Mouse (Mus musculus): ENCODE results near the gene Tmem233. TPM values are rescaled to one million over a fixed set of nuclear protein-coding genes. Genes with fewer than 3 reads are reported as not detected.

The Tmem233 gene
- not detected in 2 replicates for polyA plus RNA-seq (2014; fragmentation: Nextera tagmentation; extraction: Ambion mirVana)

DNA sequence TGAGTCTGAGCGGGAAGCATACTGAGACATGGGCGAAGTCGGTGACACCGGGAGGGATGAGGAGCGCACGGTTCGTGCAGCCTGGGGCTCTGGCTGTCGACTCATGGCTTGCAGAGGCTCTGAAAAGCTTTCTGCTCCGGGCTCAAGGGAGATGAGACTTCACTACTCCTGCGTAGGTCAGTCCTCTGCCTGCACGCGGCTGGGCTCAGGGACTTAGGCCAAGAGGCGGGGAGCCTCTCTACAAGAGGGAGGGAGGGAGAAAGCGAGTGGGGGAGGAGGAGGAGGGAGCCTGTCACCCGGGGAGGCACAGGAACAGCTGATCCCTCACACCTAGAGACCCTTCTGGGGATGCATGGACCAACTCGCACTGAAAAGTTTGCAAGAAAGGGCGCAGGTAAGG lies at the start of gene Tmem233:
TSS of gene Tmem233 (minus strand) at position 164 of the 400 bp plus-strand sequence.
- Histone ChIP-seq H3K36me3 (ENCODE audit: control insufficient read depth, insufficient read depth, low read length) (no peaks in the 10 kb centered on the region), H3K4me1 (ENCODE audit: control insufficient read depth, insufficient read depth, low read length) (no peaks in the 10 kb centered on the region), H3K27ac (ENCODE audit: low read depth, low read length) (no peak within 1 kb of the TSS), H3K4me3 (ENCODE audit: low read depth, low read length) (no peak within 1 kb of the TSS), H3K9ac (ENCODE audit: low read depth, low read length) (no peak within 1 kb of the TSS), H3K27me3 (ENCODE audit: control insufficient read depth, insufficient read depth, low read length) (peaks cover 20% of the 10 kb centered on the region), H3K9me3 (replicated peaks; ENCODE audit: control insufficient read depth, low read length) (no peaks in the 10 kb centered on the region), H3K4me2 (no peak within 1 kb of the TSS)
- WGBS (ENCODE audit: insufficient replicate concordance) = 6% methylated on average over 17 of the region's 17 CpGs
- ATAC-seq (replicated peaks; ENCODE audit: insufficient number of reproducible peaks, low FRiP score, low TSS enrichment) = no peak

DNA sequence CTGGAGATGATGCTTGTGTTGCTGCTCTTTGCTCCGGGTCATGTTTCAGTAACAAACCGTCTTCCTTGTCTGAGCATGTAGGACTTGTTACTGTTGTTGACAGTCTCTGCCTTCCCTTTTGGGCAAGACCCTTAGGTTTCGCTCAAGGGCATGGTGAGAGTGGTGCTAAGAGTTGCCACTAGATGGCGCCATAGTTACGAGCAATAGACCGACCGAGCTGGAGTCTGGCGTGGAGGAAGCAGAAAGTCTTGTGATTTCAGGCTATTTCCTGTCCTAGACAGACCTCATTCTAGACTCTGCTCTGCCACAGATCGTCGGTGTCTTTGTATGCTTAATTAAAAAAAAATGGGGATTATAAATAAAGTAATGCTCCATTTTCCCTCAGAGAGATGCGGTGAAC lies 40.3 kb upstream of the Tmem233 start:
- Histone ChIP-seq H3K27me3 (ENCODE audit: control insufficient read depth, insufficient read depth, low read length) (no peaks in the 10 kb centered on the region), H3K9ac (ENCODE audit: low read depth, low read length) (no peak overlapping the region), H3K36me3 (ENCODE audit: control insufficient read depth, insufficient read depth, low read length) (no peaks in the 10 kb centered on the region), H3K4me2 (no peak overlapping the region), H3K4me1 (ENCODE audit: control insufficient read depth, insufficient read depth, low read length) (no peaks in the 10 kb centered on the region), H3K4me3 (ENCODE audit: low read depth, low read length) (no peak overlapping the region), H3K27ac (ENCODE audit: low read depth, low read length) (no peak overlapping the region), H3K9me3 (replicated peaks; ENCODE audit: control insufficient read depth, low read length) (no peaks in the 10 kb centered on the region)
- no peak for ATAC-seq (replicated peaks; ENCODE audit: insufficient number of reproducible peaks, low FRiP score, low TSS enrichment)
- 11% methylated on average over 11 of the region's 11 CpGs for WGBS (ENCODE audit: insufficient replicate concordance)

DNA sequence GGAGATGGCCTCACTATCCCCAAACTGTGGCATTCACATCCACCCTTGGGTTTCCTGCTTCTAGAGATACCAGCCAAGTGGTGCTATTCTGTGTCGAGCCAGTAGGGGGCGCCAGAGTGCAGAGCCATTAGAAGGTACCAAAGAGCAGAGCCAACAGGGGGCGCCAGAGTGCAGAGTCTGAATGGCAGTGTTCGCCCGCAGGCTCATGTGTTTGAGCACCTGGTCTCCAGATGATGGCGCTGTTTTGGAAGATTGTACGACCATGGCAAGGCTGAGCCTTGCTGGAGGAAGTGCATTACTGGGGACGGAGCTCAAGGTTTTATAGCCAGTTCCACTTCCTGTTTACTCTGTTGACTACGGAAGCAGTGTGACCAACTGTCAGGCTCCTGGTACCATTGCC lies 33.5 kb upstream of the Tmem233 start:
- H3K4me3 ChIP-seq (ENCODE audit: low read depth, low read length) = no peak overlapping the region
- WGBS (ENCODE audit: insufficient replicate concordance) = 46% methylated on average over 9 of the region's 9 CpGs
- H3K27ac ChIP-seq (ENCODE audit: low read depth, low read length) = no peak overlapping the region
- ATAC-seq (replicated peaks; ENCODE audit: insufficient number of reproducible peaks, low FRiP score, low TSS enrichment) = no peak
- no peak overlapping the region for H3K4me2 ChIP-seq
- no peak overlapping the region for H3K9ac ChIP-seq (ENCODE audit: low read depth, low read length)
- H3K27me3 ChIP-seq (ENCODE audit: control insufficient read depth, insufficient read depth, low read length) = no peaks in the 10 kb centered on the region
- no peaks in the 10 kb centered on the region for H3K4me1 ChIP-seq (ENCODE audit: control insufficient read depth, insufficient read depth, low read length)
- H3K36me3 ChIP-seq (ENCODE audit: control insufficient read depth, insufficient read depth, low read length) = no peaks in the 10 kb centered on the region
- H3K9me3 ChIP-seq (replicated peaks; ENCODE audit: control insufficient read depth, low read length) = no peaks in the 10 kb centered on the region

DNA sequence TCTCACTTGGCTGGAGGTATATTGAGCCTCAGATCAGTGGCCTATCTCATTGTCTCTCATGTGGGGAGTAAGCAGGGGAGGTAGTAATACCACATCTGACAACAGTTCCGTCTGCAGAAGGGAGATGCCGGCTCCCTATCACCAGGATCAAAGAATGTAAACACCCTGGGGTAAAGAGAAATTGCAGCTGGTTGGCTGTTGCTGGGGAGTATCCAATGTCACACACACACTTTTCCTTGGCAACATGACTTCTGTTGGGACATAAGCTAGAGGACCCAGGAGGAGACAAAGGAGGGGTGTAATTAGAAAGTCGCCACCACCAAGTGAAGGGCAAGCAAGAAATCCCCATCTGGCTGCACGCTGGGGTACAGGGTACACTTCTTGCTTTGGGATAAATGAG lies 33.1 kb upstream of the Tmem233 start:
- no peaks in the 10 kb centered on the region for H3K27me3 ChIP-seq (ENCODE audit: control insufficient read depth, insufficient read depth, low read length)
- no peaks in the 10 kb centered on the region for H3K9me3 ChIP-seq (replicated peaks; ENCODE audit: control insufficient read depth, low read length)
- WGBS (ENCODE audit: insufficient replicate concordance) = 43% methylated on average over 4 of the region's 4 CpGs
- no peak overlapping the region for H3K4me3 ChIP-seq (ENCODE audit: low read depth, low read length)
- no peaks in the 10 kb centered on the region for H3K4me1 ChIP-seq (ENCODE audit: control insufficient read depth, insufficient read depth, low read length)
- ATAC-seq (replicated peaks; ENCODE audit: insufficient number of reproducible peaks, low FRiP score, low TSS enrichment) = no peak
- H3K27ac ChIP-seq (ENCODE audit: low read depth, low read length) = no peak overlapping the region
- H3K4me2 ChIP-seq = no peak overlapping the region
- no peak overlapping the region for H3K9ac ChIP-seq (ENCODE audit: low read depth, low read length)
- H3K36me3 ChIP-seq (ENCODE audit: control insufficient read depth, insufficient read depth, low read length) = no peaks in the 10 kb centered on the region

DNA sequence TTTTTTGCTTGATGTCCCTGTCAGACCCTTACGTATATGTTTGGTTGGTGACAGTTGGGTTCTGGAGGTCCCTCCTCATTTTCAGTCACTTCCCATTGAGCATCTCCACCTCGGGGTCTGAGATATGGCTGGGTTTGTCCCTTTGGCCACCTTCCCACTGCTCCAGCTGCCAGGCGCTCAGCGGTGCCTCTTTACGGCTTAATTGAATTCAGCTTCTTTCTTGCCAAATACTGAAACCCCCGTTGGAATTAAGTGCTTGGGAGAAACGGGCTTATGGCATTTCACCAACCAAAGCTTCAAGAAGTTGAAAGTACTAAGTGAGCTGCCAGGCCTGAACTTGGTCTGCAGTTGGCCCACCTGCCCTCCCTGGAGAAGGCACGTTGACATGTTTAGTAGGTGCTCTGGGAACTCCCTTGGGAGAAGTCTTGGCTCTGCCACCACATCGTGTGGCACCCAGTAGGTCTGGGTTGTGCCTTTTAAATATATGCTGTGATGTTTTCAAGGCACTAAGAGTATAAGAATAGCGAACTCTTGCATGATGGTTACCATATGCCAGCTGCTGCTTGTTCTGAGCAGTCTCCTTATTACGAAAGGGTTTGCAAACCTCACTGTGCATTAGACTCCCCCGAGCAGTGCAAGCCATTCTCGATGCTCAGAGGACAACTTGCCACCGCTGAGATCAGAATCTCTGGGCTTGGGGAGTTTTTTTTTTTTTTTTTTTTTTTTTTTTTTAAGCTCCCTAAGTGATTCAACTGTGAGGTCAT lies 32.2 kb upstream of the Tmem233 start:
- no peaks in the 10 kb centered on the region for H3K9me3 ChIP-seq (replicated peaks; ENCODE audit: control insufficient read depth, low read length)
- WGBS (ENCODE audit: insufficient replicate concordance) = 78% methylated on average over 14 of the region's 14 CpGs
- no peak overlapping the region for H3K9ac ChIP-seq (ENCODE audit: low read depth, low read length)
- no peaks in the 10 kb centered on the region for H3K27me3 ChIP-seq (ENCODE audit: control insufficient read depth, insufficient read depth, low read length)
- no peak for ATAC-seq (replicated peaks; ENCODE audit: insufficient number of reproducible peaks, low FRiP score, low TSS enrichment)
- no peak overlapping the region for H3K4me2 ChIP-seq
- no peak overlapping the region for H3K4me3 ChIP-seq (ENCODE audit: low read depth, low read length)
- no peaks in the 10 kb centered on the region for H3K4me1 ChIP-seq (ENCODE audit: control insufficient read depth, insufficient read depth, low read length)
- no peak overlapping the region for H3K27ac ChIP-seq (ENCODE audit: low read depth, low read length)
- no peaks in the 10 kb centered on the region for H3K36me3 ChIP-seq (ENCODE audit: control insufficient read depth, insufficient read depth, low read length)

DNA sequence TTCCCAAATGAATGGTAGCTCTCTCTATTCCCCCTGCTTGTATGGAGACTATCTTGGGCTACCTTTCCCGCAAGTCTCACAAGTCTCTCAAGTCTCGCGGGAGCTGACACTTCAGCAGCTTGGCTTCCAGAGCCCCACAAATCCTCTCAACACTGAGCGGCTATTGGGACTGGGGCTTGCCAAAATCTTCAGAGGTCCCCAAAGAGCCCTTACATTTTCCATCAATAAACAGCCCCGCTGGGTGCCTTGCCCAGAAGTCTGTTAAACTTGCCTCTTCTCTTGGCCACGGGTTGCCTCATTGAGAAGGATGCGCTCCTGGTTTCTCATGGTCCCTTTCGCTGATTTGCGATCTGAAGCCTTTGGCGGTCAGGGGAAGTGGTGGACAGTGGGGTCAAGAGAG lies 25.6 kb upstream of the Tmem233 start:
- Histone ChIP-seq H3K9me3 (replicated peaks; ENCODE audit: control insufficient read depth, low read length) (no peaks in the 10 kb centered on the region), H3K27me3 (ENCODE audit: control insufficient read depth, insufficient read depth, low read length) (no peaks in the 10 kb centered on the region), H3K4me3 (ENCODE audit: low read depth, low read length) (no peak overlapping the region), H3K4me1 (ENCODE audit: control insufficient read depth, insufficient read depth, low read length) (no peaks in the 10 kb centered on the region), H3K9ac (ENCODE audit: low read depth, low read length) (no peak overlapping the region), H3K27ac (ENCODE audit: low read depth, low read length) (no peak overlapping the region), H3K4me2 (no peak overlapping the region), H3K36me3 (ENCODE audit: control insufficient read depth, insufficient read depth, low read length) (no peaks in the 10 kb centered on the region)
- WGBS (ENCODE audit: insufficient replicate concordance) = 87% methylated on average over 10 of the region's 10 CpGs
- no peak for ATAC-seq (replicated peaks; ENCODE audit: insufficient number of reproducible peaks, low FRiP score, low TSS enrichment)

DNA sequence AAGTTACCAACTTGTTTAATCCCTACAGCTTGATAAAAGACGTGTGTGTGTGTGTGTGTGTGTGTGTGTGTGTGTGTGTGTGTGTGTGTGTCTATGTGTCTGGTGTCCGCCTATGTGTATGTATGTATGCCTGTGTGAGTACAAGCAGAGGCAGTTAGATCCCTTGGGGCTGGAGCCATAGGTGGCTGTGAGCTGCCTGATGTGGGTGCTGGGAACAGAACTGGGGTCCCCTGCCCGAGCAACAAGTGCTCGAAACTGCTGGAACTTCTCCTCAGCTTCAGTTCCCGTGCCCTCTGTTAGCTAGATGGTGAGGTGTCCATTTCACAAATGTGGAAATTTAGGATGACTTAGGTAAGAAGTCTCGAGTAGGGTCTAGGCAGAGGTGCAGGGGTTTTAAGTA lies 1.2 kb upstream of the Tmem233 start:
- H3K4me3 ChIP-seq (ENCODE audit: low read depth, low read length) = no peak overlapping the region

DNA sequence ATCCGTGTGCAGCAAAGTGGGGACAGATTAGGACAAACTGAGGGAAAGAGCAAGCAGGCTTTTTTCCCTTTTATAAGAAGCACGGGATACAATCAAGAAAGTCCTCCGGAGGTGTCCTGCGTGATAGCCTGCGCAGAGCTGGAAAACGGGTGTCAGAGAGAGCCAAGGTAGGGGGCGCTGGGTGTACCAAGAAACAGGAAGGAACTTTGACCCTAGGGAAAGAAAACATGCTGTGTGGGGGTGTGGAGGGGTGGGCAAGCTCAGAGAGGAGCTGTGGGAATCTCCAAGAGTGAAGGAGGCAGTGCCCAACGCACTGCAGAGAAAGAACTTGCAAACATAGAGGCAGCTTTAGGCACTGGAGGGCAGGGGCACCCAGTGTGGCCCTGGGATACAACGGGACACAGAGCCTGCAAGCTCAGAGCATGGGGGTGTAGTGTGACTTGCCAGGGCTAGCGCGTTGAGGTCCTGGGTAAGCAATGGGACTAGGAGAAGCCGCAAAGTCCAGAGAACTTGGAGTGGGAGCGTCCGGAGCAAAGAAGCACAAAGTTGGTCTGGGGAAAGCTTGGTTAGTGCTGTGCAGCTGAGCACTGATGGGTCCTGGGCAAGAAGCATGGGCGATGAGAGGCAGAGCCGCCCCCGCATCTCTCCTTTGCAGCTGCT lies 673 bp downstream of the Tmem233 start:
- Histone ChIP-seq H3K4me2 (no peak overlapping the region), H3K9me3 (replicated peaks; ENCODE audit: control insufficient read depth, low read length) (no peaks in the 10 kb centered on the region), H3K4me1 (ENCODE audit: control insufficient read depth, insufficient read depth, low read length) (no peaks in the 10 kb centered on the region), H3K36me3 (ENCODE audit: control insufficient read depth, insufficient read depth, low read length) (no peaks in the 10 kb centered on the region), H3K27ac (ENCODE audit: low read depth, low read length) (no peak overlapping the region), H3K9ac (ENCODE audit: low read depth, low read length) (no peak overlapping the region), H3K4me3 (ENCODE audit: low read depth, low read length) (no peak overlapping the region), H3K27me3 (ENCODE audit: control insufficient read depth, insufficient read depth, low read length) (peaks cover 20% of the 10 kb centered on the region)
- WGBS (ENCODE audit: insufficient replicate concordance) = 33% methylated on average over 17 of the region's 17 CpGs
- no peak for ATAC-seq (replicated peaks; ENCODE audit: insufficient number of reproducible peaks, low FRiP score, low TSS enrichment)

More for the DNA sequence above, 1.2 kb upstream of the Tmem233 start:
- H3K27me3 ChIP-seq (ENCODE audit: control insufficient read depth, insufficient read depth, low read length) = peaks cover 20% of the 10 kb centered on the region
- H3K9me3 ChIP-seq (replicated peaks; ENCODE audit: control insufficient read depth, low read length) = no peaks in the 10 kb centered on the region
- no peak overlapping the region for H3K27ac ChIP-seq (ENCODE audit: low read depth, low read length)
- H3K4me2 ChIP-seq = no peak overlapping the region
- no peak overlapping the region for H3K9ac ChIP-seq (ENCODE audit: low read depth, low read length)
- WGBS (ENCODE audit: insufficient replicate concordance) = 75% methylated on average over 6 of the region's 6 CpGs
- no peaks in the 10 kb centered on the region for H3K4me1 ChIP-seq (ENCODE audit: control insufficient read depth, insufficient read depth, low read length)
- ATAC-seq (replicated peaks; ENCODE audit: insufficient number of reproducible peaks, low FRiP score, low TSS enrichment) = no peak
- H3K36me3 ChIP-seq (ENCODE audit: control insufficient read depth, insufficient read depth, low read length) = no peaks in the 10 kb centered on the region

DNA sequence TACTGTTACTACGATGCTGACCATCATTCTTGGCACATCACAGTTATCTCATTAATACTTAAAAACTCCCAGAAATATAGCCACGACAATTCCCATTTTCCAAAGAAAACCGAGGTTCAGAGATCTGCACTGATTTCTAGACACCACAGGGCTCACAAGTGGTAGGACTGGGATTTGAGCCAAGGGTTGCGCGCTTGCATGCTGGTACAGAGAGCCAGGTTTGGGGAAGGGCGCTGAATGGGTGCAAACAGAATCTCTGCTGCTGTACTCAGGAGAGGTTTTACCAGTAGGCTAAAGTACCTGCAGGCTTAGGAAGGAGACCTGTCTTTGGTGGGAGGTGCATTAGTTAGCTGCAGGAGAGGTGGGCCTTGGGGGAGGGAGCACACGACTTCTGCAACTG lies 1.4 kb downstream of the Tmem233 start:
- 78% methylated on average over 7 of the region's 7 CpGs for WGBS (ENCODE audit: insufficient replicate concordance)
- H3K27me3 ChIP-seq (ENCODE audit: control insufficient read depth, insufficient read depth, low read length) = peaks cover 20% of the 10 kb centered on the region
- H3K9ac ChIP-seq (ENCODE audit: low read depth, low read length) = no peak overlapping the region
- H3K4me2 ChIP-seq = no peak overlapping the region
- H3K27ac ChIP-seq (ENCODE audit: low read depth, low read length) = no peak overlapping the region
- no peak overlapping the region for H3K4me3 ChIP-seq (ENCODE audit: low read depth, low read length)
- no peak for ATAC-seq (replicated peaks; ENCODE audit: insufficient number of reproducible peaks, low FRiP score, low TSS enrichment)
- H3K4me1 ChIP-seq (ENCODE audit: control insufficient read depth, insufficient read depth, low read length) = no peaks in the 10 kb centered on the region
- H3K9me3 ChIP-seq (replicated peaks; ENCODE audit: control insufficient read depth, low read length) = no peaks in the 10 kb centered on the region
- no peaks in the 10 kb centered on the region for H3K36me3 ChIP-seq (ENCODE audit: control insufficient read depth, insufficient read depth, low read length)
